Mouse (Mus musculus) midbrain, postnatal 0 days (tissue): ENCODE data around the gene Ramp2. TPM values are rescaled to one million over a fixed set of nuclear protein-coding genes. Genes with fewer than 3 reads are reported as not detected.

Experiments
- ATAC-seq: fragments of 200-750 bp; cut with Nextera tagmentation; 2 replicates; pipeline ENCODE4 v1.8.0; 2017; ENCODE audit warnings: moderate number of reproducible peaks, mild to moderate bottlenecking, moderate TSS enrichment, moderate library complexity; ENCODE audit not compliant: low FRiP score
- DNase-seq: peaks from one replicate; pipeline ENCODE4 v3.0.0-alpha.2; 2015; ENCODE audit warnings: low spot score
- H3K27ac ChIP-seq: fragments of 300-500 bp; sonication (generic); 2 replicates; pipeline ENCODE4 v1.5.1; 2014; ENCODE audit warnings: low read depth, mild to moderate bottlenecking, low read length, mixed read lengths
- H3K27me3 ChIP-seq: fragments of 300-500 bp; sonication (generic); 2 replicates; pipeline ENCODE4 v1.6.1; 2014; ENCODE audit warnings: low read length, control low read depth, mixed read lengths; ENCODE audit not compliant: insufficient read depth
- H3K36me3 ChIP-seq: fragments of 300-500 bp; sonication (generic); 2 replicates; pipeline ENCODE4 v1.6.1; 2014; ENCODE audit warnings: low read length, control low read depth, mixed read lengths; ENCODE audit not compliant: insufficient read depth
- H3K4me1 ChIP-seq: fragments of 300-500 bp; sonication (generic); 2 replicates; pipeline ENCODE4 v1.6.1; 2014; ENCODE audit warnings: mild to moderate bottlenecking, control low read depth, antibody characterized with exemption, low read length, mixed read lengths; ENCODE audit not compliant: insufficient read depth
- H3K4me2 ChIP-seq: fragments of 300-500 bp; sonication (generic); 2 replicates; pipeline ENCODE4 v1.6.1; 2014; ENCODE audit warnings: low read depth, mild to moderate bottlenecking, low read length, mixed read lengths; ENCODE audit not compliant: poor library complexity, severe bottlenecking
- H3K4me3 ChIP-seq: fragments of 300-500 bp; sonication (generic); 2 replicates; pipeline ENCODE4 v1.5.1; 2014; ENCODE audit warnings: low read depth, mild to moderate bottlenecking, low read length, moderate library complexity
- H3K9ac ChIP-seq: fragments of 300-500 bp; sonication (generic); replicated peaks from 2 replicates; pipeline ENCODE4 v1.6.1; 2014; ENCODE audit warnings: mild to moderate bottlenecking, low read length, moderate library complexity, mixed read lengths; ENCODE audit not compliant: poor library complexity, severe bottlenecking
- H3K9me3 ChIP-seq: fragments of 300-500 bp; sonication (generic); 2 replicates; pipeline ENCODE4 v1.6.1; 2016; ENCODE audit warnings: low read length, control low read depth
- CTCF ChIP-seq: IDR thresholded peaks from 2 replicates; pipeline ENCODE4 v1.5.1; 2016; ENCODE audit warnings: antibody characterized with exemption, mild to moderate bottlenecking
- WGBS: fragments of 180-500 bp; shearing (Covaris S2); extraction: QIAGEN DNeasy Blood & Tissue Kit; methylation state at CpG from one replicate; pipeline ENCODE4 v1.1.7; 2014; 5-methylcytosine and 5-hydroxymethylcytosine counted together
- polyA plus RNA-seq: library from polyadenylated mRNA; unstranded; fragments of >200 nt; fragmentation: Nextera tagmentation; extraction: Ambion mirVana; gene quantifications from 2 replicates; pipeline ENCODE4 v1.2.1, GENCODE M21; 2015
- total RNA-seq: library from RNA; depleted of rRNA; stranded (reverse); fragments of >200 nt; gene quantifications from 2 replicates; pipeline ENCODE4 v1.2.3, GENCODE M21; 2014

Gene Ramp2
- total and polyA plus RNA-seq, 2 experiments from 2014 or later: 67.5 to 95.3 TPM

- TF ChIP-seq CTCF: no peak
- Histone ChIP-seq H3K36me3 (peaks cover 4% of the 10 kb centered on the region; the same call in 1 of the 2 replicates), H3K27ac (no peak overlapping the region), H3K27me3 (peaks cover 29% of the 10 kb centered on the region), H3K9ac (peak overlapping the region; percentile 55), H3K4me1 (peaks cover 11% of the 10 kb centered on the region; the same call in 1 of the 2 replicates), H3K4me2 (peak overlapping the region; percentile 95), H3K9me3 (no peaks in the 10 kb centered on the region), H3K4me3 (peak overlapping the region; percentile 45)
- ATAC-seq (0 out of 2 replicates have a peak, but pooled peaks have one; percentile 50), DNase-seq (no peak)
- WGBS: 1% methylated on average over 30 of the region's 30 CpGs
Observed at GRCm38 (mm10) chr11:101260826-101261380, 15.1 kb downstream of the Ramp2 start.

DNA sequence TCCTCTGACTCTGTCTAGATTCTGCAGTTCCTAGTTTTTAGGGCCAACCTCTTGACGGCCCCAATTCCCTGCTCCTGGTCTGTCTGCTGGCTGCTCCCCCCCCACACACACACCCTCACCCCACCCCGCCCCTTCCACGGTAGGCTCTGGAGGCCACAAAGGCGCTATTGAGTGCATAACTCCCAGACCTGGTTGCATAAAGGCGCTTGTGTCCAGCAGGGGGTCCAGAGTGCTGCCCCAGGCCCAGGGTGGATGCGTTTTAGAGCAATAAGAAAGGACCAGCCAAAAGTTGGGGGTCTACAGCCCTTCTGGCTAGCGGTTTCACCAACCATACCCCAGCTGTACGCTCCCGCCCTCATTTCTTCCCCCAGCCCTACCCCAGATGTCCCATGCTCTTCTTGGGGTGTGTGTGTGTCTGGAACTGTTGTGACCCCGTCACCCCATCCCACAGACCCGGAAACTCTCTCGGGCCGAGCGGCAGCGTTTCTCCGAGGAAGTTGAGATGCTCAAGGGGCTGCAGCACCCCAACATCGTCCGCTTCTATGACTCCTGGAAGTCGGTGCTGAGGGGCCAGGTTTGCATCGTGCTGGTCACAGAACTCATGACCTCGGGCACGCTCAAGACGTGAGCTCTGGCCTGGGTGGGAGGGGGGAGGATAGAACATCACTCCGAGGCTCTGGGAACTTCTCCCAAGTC is 16.6 kb downstream of the Ramp2 start:
- Histone ChIP-seq H3K4me3 (no peak overlapping the region), H3K9me3 (no peaks in the 10 kb centered on the region), H3K9ac (no peak overlapping the region), H3K36me3 (peaks cover 4% of the 10 kb centered on the region; the same call in 1 of the 2 replicates), H3K4me1 (peaks cover 11% of the 10 kb centered on the region; the same call in 1 of the 2 replicates), H3K27me3 (peaks cover 32% of the 10 kb centered on the region), H3K27ac (no peak overlapping the region), H3K4me2 (0 out of 2 replicates have a peak overlapping the region, but pooled peaks have one; percentile 4)
- TF ChIP-seq CTCF: no peak
- DNase-seq (no peak), ATAC-seq (no peak)
- 1% methylated on average over 24 of the region's 24 CpGs for WGBS

DNA sequence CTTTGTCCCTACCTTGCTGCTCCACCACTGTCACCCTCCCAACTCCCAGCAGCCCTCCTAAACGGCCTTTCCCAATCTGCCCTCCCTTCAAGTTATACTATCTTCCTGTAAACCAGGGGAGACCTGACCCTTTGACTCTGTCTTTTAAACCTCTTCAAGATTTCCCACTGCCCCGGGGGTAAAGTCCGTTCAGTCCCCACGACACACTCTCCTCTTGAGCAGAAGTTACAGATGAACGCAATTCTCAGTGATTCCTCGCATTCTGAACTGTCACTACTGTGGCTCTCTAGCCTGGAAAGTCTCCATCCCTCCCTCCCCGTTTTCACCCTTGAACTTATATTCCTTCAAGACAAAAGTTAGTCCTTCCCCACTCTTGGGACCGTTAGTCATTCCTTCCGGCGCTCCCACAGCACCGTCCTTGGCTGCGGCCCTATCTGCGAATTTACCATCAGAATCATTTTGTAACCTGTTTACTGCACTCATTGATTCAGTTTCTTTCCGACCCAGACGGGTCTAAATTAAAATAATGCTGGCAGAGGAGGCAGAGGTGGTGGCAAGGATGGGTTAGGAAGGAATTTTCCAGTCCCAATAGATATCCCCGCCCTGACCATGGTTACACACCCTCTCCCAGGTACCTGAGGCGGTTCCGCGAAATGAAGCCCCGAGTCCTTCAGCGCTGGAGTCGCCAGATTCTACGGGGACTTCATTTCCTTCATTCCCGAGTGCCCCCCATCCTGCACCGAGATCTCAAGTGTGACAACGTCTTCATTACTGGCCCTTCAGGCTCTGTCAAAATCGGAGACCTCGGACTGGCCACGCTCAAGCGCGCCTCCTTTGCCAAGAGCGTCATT is 17.5 kb downstream of the Ramp2 start:
- no peak overlapping the region for H3K9ac ChIP-seq
- TF ChIP-seq CTCF: no peak
- H3K27me3 ChIP-seq: peaks cover 32% of the 10 kb centered on the region
- H3K4me3 ChIP-seq: no peak overlapping the region
- ATAC-seq (no peak), DNase-seq (no peak)
- no peaks in the 10 kb centered on the region; the same call in 1 of the 2 replicates for H3K36me3 ChIP-seq
- no peak overlapping the region for H3K27ac ChIP-seq
- peaks cover 11% of the 10 kb centered on the region; the same call in 1 of the 2 replicates for H3K4me1 ChIP-seq
- H3K4me2 ChIP-seq: no peak overlapping the region
- 7% methylated on average over 32 of the region's 32 CpGs for WGBS
- no peaks in the 10 kb centered on the region for H3K9me3 ChIP-seq

- DNase-seq: no peak
- Histone ChIP-seq H3K4me3 (no peak overlapping the region), H3K4me2 (no peak overlapping the region), H3K9ac (no peak overlapping the region), H3K27me3 (peaks cover 32% of the 10 kb centered on the region), H3K4me1 (peaks cover 11% of the 10 kb centered on the region; the same call in 1 of the 2 replicates), H3K36me3 (no peaks in the 10 kb centered on the region; the same call in 1 of the 2 replicates), H3K9me3 (no peaks in the 10 kb centered on the region), H3K27ac (no peak overlapping the region)
- no peak for TF ChIP-seq CTCF
- 7% methylated on average over 3 of the region's 3 CpGs for WGBS
- ATAC-seq: no peak
Observed at GRCm38 (mm10) chr11:101263989-101264280, 18.1 kb downstream of the Ramp2 start.

DNA sequence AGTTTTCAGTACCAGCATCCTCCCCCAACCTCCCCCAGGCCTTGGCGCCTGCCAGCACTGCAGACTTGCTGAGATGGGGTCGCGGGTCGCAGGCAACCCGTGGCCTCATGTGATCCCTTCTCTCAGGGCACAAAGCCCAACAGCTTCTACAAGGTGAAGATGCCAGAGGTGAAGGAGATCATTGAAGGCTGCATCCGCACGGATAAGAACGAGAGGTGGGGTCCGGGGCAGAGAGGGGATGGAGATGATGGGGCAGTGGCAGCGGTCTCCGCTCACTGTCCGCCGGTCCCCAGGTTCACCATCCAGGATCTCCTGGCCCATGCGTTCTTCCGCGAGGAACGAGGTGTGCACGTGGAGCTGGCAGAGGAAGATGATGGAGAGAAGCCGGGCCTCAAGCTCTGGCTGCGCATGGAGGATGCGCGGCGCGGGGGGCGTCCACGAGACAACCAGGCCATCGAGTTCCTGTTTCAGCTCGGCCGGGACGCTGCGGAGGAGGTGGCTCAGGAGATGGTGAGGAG is 19.2 kb downstream of the Ramp2 start:
- Histone ChIP-seq H3K4me1 (peaks cover 11% of the 10 kb centered on the region; the same call in 1 of the 2 replicates), H3K4me2 (peak overlapping the region; percentile 52), H3K9ac (0 out of 2 replicates have a peak overlapping the region, but pooled peaks have one; percentile 33), H3K36me3 (no peaks in the 10 kb centered on the region), H3K4me3 (peak overlapping the region; percentile 34), H3K27ac (no peak overlapping the region), H3K9me3 (no peaks in the 10 kb centered on the region), H3K27me3 (peaks cover 32% of the 10 kb centered on the region)
- WGBS: 3% methylated on average over 31 of the region's 31 CpGs
- DNase-seq (no peak), ATAC-seq (no peak)
- no peak for TF ChIP-seq CTCF
